Mouse (Mus musculus): ENCODE results near the gene Huwe1. TPM values are rescaled to one million over a fixed set of nuclear protein-coding genes. Genes with fewer than 3 reads are reported as not detected.

Huwe1 gene
- total RNA-seq, 2 experiments from 2014 or later = 89.5 to 213 TPM

DNA sequence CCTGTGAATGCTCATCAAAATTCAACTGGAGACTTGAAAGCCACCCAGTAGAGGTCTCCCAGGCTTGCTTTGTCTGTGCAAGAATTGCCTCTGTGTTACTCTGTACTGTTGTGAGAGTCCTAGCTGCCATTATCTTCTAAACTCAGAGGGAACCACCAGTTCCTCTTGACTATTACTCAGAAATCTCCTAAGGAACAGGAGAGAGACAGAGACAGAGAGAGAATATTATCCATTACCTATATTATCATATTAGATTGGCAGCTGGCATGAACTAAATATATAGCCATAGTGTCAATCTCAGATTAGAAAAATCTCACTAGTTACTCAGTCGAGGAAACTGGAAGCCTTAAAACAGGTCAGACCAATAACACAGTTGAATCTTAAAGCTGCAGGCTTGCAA lies 149.6 kb downstream of the Huwe1 start:
- no peak for ATAC-seq (replicated peaks; ENCODE audit: poor library complexity)

DNA sequence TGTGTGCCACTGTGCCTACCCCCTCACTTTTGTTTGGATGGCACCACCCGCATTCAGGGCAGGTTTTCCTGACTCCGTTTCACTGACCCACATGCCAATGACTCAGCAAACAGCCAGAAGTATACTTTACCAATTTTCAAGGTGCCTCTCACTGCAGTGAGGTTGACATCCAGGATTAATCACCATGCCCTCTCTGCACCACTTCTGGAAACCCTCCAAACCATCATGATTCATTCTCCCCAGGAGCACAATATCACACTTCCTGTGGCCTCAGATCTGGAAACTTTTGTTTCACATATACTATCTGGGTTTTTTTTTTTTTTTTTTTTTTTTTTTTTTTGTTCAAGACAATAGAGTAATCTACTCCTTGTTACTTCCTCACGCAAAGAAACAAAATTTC lies 150.6 kb downstream of the Huwe1 start:
- peak; percentile 93 for ATAC-seq (replicated peaks; ENCODE audit: poor library complexity)

Other genes with a start within 250 kb of the Huwe1 start
- gene Hsd17b10, start 201.0 kb downstream of the Huwe1 start, total RNA-seq (2015) = 110 and 139 TPM in 2 replicates
- 76.0 and 85.4 TPM in 2 replicates for gene Hsd17b10, start 201.0 kb downstream of the Huwe1 start, total RNA-seq (2017)
- 1.6 and 2.9 TPM in 2 replicates for gene Ribc1, start 215.5 kb downstream of the Huwe1 start, total RNA-seq (2015)
- 3.0 and 3.3 TPM in 2 replicates for gene Ribc1, start 215.5 kb downstream of the Huwe1 start, total RNA-seq (2017)
- gene Smc1a, start 215.6 kb downstream of the Huwe1 start, total RNA-seq (2015) = 121 and 125 TPM in 2 replicates
- gene Smc1a, start 215.6 kb downstream of the Huwe1 start, total RNA-seq (2017) = 264 and 317 TPM in 2 replicates

Measured in megakaryocyte progenitor cell, adult 5-6 weeks (primary cell).